Mouse (Mus musculus): ENCODE measurements around the gene Kdf1. TPM values are rescaled to one million over a fixed set of nuclear protein-coding genes. Genes with fewer than 3 reads are reported as not detected.

Kdf1 gene
- total and polyA plus RNA-seq, 3 experiments = 0.04 to 0.12 TPM; not detected in 1

DNA sequence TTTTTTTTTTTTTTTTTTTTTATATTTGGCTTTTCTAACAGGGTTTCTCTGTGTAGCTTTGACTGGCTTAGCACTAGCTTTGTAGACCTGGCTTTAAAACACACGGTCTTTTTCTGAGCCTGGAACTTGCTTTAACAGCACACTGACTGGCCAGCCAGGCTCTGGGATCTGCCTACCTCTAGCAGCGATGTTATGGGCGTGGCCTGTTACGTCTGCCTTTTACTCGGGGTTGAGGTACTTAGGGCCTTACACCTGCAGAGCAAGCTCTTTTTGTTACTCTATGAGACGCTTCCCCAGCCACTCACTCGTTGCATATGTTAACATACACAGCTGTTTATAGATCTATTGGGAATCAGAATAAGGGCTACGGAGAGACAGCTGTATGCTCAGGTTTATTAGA lies 48.5 kb downstream of the Kdf1 start:
- Histone ChIP-seq H3K27me3 (ENCODE audit: control insufficient read depth in 1 of 2, insufficient read depth in 2 of 2, low read length in 2 of 2) (no peaks in the 10 kb centered on the region), H3K79me2 (ENCODE audit: control insufficient read depth, insufficient read depth, low read length, poor library complexity) (no peaks in the 10 kb centered on the region; the same call in 1 of the 2 replicates), H3K4me1 (ENCODE audit: control insufficient read depth in 1 of 2, insufficient read depth in 2 of 2, low read length in 2 of 2) (peaks cover 0 to 4% of the 10 kb centered on the region in 2 experiments; a peak in 3 of 4 replicates), H3K27ac (ENCODE audit: control insufficient read depth, low read depth, low read length) (no peak overlapping the region), H3K9ac (ENCODE audit: control insufficient read depth, low read depth, low read length, poor library complexity, severe bottlenecking) (no peak overlapping the region), H3K36me3 (ENCODE audit: control insufficient read depth in 1 of 2, insufficient read depth in 2 of 2, low read length in 2 of 2) (peaks cover 0 to 5% of the 10 kb centered on the region in 2 experiments; a peak in 2 of 4 replicates), H3K4me3 (ENCODE audit: control insufficient read depth in 1 of 2, insufficient read depth in 1 of 2, low read depth in 2 of 2, low read length in 2 of 2) (no peak overlapping the region), H3K9me3 (replicated peaks; ENCODE audit: insufficient read depth, low read length) (no peaks in the 10 kb centered on the region)
- TF ChIP-seq ZKSCAN1 (IDR thresholded peaks at IDR 0.05; ENCODE audit: low read depth, low read length) (no peak), UBTF (IDR thresholded peaks at IDR 0.05; ENCODE audit: borderline replicate concordance, insufficient read depth, low read depth, low read length) (no peak), MXI1 (IDR thresholded peaks at IDR 0.05; ENCODE audit: low read depth, low read length) (no peak), SIN3A (IDR thresholded peaks at IDR 0.05; ENCODE audit: low read length) (no peak), CTCF (IDR thresholded peaks at IDR 0.05 in 2 of 3, conservative IDR thresholded peaks at IDR 0.05 in 1 of 3; ENCODE audit: control insufficient read depth in 1 of 3, insufficient read depth in 1 of 3, low read depth in 2 of 3, low read length in 3 of 3, poor library complexity in 1 of 3, severe bottlenecking in 1 of 3) (no peak), BHLHE40 (IDR thresholded peaks at IDR 0.05; ENCODE audit: borderline replicate concordance, low read depth, low read length) (no peak), RCOR1 (IDR thresholded peaks at IDR 0.05; ENCODE audit: low read depth, low read length) (no peak), GABPA (IDR thresholded peaks at IDR 0.05; ENCODE audit: low read depth, low read length) (no peak), ETS1 (IDR thresholded peaks at IDR 0.05; ENCODE audit: low read depth, low read length) (no peak), MAX (IDR thresholded peaks at IDR 0.05; ENCODE audit: low read length) (no peak), NRF1 (IDR thresholded peaks at IDR 0.05; ENCODE audit: insufficient read depth, low read depth, low read length, poor library complexity, severe bottlenecking) (no peak), ZC3H11A (IDR thresholded peaks at IDR 0.05; ENCODE audit: low read depth, low read length) (no peak), ELF1 (IDR thresholded peaks at IDR 0.05; ENCODE audit: low read depth, low read length) (no peak)
- DNase-seq (ENCODE audit: low read depth, low spot score) = no peak

DNA sequence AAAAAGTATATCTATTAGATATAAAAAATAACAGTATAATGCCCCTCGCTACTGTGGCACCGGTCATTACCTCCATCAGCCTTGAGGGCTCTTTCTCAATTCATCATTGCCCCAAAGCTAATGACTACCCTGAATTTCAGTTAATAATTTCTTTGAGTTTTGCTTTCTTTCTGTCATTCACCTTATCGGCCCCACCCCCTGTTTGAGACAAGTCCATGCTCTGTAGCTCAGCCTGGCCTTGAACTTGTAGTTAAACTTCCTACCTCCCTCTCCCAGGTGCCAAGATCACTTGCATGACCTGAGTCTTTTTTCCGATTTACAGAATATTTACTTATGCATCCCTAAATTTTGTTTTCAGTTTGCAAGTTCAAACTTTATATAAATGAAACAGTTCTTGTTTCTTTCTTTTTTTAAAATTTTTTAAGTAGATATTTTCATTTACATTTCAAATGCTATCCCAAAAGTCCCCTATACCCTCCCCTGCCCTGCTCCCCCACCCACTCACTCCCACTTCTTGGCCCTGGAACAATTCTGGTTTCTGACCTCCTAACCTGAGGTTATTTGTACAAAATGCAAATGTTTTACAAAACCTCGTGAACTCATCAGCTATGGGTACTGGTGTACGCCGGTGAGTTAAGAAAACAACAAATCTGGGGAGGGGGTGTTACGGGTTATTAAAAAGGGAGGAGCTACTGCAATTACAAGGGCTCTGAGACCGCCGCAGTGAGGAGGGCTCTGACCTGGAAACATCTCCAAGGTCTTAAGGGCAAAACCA lies 50.7 kb downstream of the Kdf1 start:
- H3K79me2 ChIP-seq (ENCODE audit: control insufficient read depth, insufficient read depth, low read length, poor library complexity) = no peaks in the 10 kb centered on the region
- H3K27ac ChIP-seq (ENCODE audit: control insufficient read depth, low read depth, low read length) = no peak overlapping the region
- DNase-seq (ENCODE audit: low read depth, low spot score) = no peak
- H3K9ac ChIP-seq (ENCODE audit: control insufficient read depth, low read depth, low read length, poor library complexity, severe bottlenecking) = no peak overlapping the region
- no peaks in the 10 kb centered on the region for H3K36me3 ChIP-seq (ENCODE audit: control insufficient read depth in 1 of 2, insufficient read depth in 2 of 2, low read length in 2 of 2)
- H3K4me3 ChIP-seq (ENCODE audit: control insufficient read depth in 1 of 2, insufficient read depth in 1 of 2, low read depth in 2 of 2, low read length in 2 of 2) = no peak overlapping the region
- no peaks in the 10 kb centered on the region; a peak in 1 of 4 replicates for H3K4me1 ChIP-seq (ENCODE audit: control insufficient read depth in 1 of 2, insufficient read depth in 2 of 2, low read length in 2 of 2)
- no peaks in the 10 kb centered on the region for H3K27me3 ChIP-seq (ENCODE audit: control insufficient read depth in 1 of 2, insufficient read depth in 2 of 2, low read length in 2 of 2)
- TF ChIP-seq TAL1 (IDR thresholded peaks at IDR 0.05; ENCODE audit: low read length) (no peak), MEF2A (IDR thresholded peaks at IDR 0.05; ENCODE audit: extremely low read depth, insufficient replicate concordance, low read depth, low read length, poor library complexity, severe bottlenecking) (no peak), MYC (IDR thresholded peaks at IDR 0.05; ENCODE audit: low read depth, low read length) (no peak), TBP (IDR thresholded peaks at IDR 0.05; ENCODE audit: low read depth, low read length) (no peak)
- no peaks in the 10 kb centered on the region for H3K9me3 ChIP-seq (replicated peaks; ENCODE audit: insufficient read depth, low read length)

Measured in MEL (cell line).